Mouse (Mus musculus): ENCODE data around the gene Foxo3.
A peak's percentile ranks its signal among the peaks of the same experiment; 100 is the strongest.

The Foxo3 gene

DNA sequence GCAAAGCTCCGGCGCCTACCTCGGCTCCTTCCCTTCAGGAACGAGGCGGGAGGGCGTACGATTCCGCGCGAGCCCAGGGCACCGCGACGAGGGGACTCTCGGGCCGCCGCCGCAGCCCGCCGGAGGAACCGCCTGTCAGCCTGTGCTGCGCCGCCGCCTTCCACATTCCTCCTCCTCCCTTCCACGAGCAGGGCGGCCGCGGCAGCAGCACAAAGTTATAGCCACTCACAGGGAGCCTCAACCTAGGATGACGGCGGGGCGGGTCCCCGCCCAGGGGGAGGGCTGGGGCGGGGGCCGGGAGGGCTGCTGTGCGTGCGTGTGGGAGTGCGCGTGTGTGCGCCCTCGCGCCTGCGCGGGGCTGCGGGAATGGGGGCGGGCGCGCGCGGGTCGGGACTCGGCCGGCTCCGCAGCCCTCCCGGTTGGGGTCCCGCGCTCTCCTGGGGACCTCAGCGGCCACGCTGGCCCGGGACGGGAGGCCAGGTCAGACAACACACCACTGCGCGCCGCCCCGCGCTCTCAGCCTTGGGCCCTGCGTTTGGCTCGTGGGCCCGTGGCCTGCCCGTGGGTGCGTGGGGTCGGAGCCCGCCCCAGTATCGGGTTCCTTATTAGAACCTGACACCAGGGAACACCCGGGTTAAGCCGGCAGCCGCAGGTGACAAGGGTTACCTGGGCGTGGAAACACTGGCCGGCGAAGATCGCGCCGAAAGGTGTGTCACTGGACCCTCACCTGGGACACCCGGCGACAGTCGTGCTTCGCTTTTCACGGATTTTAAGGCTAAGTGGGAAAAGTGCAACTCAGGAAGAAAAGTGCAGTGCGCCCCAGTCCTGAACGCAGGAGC lies at the start of gene Foxo3:
Gene Foxo3 (minus strand): TSS at position 249 of the 839 bp plus-strand sequence.
- DNase-seq (ENCODE audit: low read depth) = no peak

DNA sequence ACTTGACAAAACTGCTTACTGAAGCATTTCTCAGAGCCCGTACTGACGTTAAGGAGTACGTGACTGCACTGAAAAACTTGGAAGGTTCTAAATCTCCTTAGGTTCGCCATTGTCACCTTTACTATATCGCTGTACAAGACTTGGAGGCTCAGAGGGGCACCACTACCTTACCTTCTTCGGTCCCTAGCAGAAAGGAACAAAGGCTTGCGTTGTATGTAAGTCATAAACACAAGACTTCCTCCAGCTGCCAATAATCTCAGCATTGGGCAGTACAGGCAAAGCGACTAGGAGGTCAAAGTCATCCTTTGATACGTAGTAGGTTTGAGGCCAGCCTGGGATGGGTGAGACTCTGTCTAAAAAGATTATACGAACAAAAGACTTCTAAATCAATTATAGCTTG lies 48.8 kb upstream of the Foxo3 start:
- DNase-seq (ENCODE audit: low read depth) = no peak

DNA sequence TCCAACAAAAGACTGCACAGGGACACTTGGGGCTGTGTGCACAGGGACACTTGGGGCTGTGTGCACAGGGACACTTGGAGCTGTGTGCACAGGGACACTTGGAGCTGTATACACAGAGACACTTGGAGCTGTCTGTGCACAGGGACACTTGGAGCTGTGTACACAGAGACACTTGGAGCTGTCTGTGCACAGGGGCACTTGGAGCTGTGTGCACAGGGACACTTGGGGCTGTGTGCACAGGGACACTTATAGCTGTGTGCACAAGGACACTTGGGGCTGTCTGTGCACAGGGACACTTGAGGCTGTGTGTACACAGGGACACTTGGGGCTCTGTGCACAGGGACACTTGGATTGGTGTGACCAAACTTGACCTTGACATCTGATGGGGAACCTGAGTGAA lies 47.4 kb upstream of the Foxo3 start:
- DNase-seq (ENCODE audit: low read depth) = no peak

DNA sequence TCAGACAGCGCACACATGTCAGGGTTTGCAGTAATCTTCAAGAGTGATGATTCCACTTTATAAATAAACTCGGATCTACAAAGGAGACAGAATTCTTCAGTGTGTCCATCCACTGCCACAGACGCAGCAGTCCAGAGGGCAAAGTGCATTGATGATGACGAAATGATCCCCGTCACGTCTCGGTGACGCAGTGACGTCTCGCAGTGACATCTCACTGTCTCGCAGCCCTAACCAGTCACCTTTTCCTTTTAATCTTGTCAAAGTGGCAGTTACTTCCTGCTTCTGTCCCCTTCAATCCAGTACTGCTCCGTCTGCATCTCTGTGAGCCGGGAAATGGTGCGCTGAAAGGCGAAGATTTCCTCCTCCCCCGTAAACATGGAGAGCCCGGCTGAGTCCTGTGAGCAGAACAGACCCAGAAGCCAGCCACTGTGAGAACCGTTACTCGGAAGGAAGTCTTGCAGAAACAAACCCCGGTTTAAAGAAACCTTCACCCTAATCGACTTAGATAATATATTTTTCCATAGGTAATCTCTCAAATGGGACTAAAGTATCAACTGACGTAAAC lies 36.7 kb upstream of the Foxo3 start:
- DNase-seq (ENCODE audit: low read depth) = no peak

DNA sequence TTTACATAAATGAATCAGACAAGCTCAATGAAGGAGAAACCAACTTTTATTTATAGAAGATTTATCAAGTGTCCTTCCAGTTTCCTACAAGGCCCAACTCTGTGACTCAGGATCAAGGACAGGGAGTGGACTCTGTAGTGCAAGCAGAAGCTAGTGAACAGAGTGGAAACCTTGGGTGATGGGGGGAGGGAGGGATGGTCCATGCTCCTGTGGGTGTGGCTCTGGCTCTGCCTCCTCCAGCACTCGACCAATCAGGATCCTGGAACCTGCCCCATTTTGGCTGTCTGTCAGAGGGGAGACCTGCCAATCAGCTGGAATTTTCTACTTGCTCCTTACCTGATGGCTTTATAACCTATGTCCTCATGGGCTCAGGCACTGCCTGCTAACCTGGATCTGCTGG lies 36.0 kb upstream of the Foxo3 start:
- DNase-seq (ENCODE audit: low read depth) = no peak

DNA sequence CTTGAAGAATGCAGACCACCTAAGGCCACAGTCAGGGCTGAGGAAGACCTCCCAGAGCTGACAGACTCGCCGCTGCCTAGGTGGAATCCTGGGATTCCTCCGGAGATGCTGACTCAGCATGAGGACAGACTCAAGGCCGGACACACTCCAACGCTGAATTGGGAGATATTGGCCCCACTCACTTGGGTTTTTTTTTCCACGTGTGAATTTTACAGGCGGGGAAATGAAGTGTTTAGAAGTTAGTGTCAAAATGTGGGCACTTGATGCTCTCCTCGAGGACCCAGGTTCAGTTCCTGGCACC lies 32.1 kb upstream of the Foxo3 start:
- DNase-seq (ENCODE audit: low read depth) = no peak

DNA sequence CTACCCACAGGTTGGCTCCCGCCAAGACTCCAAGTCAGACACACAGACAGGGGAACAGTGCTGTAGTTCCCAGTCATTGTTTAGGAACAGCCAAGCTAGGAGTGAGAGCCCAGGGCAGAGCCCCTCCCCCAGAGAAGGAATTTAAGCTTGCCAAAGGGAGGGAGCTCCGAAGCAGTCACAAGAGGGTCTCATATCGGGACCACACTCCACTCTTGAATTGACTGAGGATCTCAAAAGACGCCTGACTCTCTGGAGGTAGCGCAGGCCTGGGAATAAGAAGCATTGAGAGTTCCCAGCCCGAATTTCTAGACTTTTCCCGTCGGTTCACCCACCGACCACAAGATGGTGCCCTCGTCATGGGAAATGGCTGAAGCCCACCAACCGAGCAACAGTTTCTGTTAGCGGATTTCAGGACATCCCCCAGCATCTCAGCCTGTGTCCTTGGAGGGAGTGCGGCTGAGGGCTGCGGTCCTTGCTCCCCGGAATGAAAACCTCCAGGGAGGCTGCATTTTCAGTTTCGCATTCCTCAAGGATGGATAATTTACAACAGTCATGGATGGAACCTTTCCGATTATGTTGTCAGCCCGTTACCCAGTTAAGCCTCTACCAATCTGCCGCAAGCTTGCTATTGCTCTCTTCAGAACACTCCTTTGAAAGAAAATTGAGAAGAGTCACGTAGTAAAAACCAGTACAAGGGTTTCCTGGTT lies 31.6 kb upstream of the Foxo3 start:
- peak; percentile 52 for DNase-seq (ENCODE audit: low read depth)

DNA sequence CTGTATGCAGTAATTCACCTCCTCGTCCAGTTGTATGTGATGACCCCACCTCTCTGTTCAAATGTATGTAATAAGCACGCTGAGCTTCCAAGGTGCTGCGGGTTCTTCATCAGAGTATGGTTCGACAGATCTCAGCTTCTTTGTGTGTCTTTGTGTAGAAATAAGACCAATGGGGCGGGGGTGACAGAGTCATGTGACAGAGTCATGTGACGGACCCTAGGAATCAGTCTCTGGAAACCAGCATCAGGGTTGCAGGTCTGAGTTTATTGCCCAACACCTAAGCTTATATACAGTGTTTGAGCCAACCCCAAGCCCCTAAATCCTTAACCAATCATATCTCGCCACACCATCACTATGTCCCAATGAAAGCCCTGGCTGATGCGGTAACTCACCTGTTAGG lies 29.9 kb upstream of the Foxo3 start:
- no peak for DNase-seq (ENCODE audit: low read depth)

DNA sequence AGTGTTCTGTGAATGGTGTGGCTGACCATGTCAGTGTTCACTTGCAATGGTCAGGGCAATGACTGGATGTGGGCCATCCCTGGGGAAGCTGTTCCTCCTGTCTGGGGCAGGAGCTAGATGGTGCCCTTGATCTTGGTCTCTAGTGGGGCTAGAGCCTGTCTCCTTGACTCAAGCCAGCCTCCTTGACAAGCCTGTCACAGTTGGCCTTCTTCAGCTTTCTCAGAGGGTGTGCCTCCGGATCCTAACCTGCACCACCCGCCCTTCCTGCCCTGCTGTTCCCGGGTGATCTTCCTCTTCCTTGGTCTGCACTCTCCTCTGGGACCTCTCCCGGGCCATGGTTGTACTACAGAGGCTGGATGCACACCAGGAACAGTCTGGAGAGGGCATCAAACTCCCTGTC lies 24.2 kb upstream of the Foxo3 start:
- no peak for DNase-seq (ENCODE audit: low read depth)

DNA sequence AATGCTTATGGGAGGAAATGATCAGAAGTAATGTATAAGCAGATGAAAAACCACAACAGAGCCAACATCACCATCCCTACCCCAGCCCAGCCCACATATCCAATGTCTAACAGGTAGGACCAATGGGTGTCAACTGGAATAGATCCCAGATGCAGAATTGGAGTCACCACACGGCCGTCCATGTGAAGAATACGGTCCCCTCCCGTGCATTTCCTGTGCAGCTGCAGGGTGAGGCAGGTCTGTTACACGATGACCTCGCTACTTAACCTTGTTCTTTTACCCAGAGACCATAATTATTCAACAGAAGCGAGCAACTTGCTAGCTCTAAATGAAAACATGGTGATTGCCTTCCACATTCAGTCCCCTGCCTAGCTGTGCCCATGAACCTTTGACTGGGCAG lies 23.4 kb upstream of the Foxo3 start:
- no peak for DNase-seq (ENCODE audit: low read depth)

DNA sequence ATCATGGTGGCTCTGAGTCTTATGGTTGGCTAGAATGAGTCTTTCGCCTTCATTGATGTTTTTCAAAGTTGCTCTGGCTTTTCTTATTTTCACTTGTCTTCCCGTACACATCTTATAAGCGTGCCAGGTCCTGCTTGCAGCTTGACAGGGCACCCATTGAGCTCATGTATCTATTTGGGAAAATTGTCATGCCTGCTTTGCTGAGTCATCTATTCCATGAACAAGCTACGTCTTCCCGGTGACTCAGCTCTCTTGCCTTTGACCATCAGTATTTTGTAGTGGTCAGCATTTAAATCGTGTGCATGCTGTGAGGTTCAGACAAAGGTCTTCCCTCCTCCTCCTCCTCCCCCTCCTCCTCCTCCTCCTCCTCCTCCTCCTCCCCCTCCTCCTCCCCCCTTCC lies 22.9 kb upstream of the Foxo3 start:
- no peak for DNase-seq (ENCODE audit: low read depth)

DNA sequence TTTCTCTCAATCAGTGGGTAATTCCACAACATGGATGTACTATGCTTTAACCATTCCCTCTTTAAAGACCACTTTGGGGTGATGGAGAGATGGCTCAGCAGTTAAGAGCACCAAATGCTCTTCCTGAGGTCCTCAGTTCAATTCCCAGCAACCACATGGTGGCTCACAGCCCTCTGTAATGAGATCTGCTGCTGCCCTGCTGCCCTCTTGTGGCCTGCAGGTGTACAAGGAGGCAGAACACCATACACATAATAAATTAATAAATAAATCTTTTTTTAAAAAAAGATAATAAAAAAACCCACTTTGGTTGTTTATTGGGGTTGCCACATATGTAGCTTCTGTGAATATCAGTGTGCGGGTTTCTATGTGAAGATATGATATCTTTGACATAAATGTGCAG lies 21.4 kb upstream of the Foxo3 start:
- no peak for DNase-seq (ENCODE audit: low read depth)

DNA sequence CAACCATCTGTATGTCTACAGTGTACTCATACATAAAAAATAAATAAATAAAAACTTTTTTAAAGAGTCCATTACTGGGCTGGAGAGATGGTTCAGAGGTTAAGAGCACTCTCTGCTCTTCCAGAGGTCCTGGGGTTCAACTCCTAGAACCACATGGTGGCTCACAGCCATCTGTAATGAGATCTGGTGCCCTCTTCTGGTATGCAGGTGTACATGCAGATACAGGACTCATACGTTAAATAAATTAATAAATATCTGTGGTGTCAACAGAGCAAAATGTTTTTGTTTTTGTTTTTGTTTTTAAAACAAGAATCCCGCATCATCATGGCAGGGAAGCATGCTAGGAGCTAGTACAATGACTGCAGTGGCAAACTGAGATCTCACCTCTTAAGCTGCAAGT lies 20.6 kb upstream of the Foxo3 start:
- no peak for DNase-seq (ENCODE audit: low read depth)

DNA sequence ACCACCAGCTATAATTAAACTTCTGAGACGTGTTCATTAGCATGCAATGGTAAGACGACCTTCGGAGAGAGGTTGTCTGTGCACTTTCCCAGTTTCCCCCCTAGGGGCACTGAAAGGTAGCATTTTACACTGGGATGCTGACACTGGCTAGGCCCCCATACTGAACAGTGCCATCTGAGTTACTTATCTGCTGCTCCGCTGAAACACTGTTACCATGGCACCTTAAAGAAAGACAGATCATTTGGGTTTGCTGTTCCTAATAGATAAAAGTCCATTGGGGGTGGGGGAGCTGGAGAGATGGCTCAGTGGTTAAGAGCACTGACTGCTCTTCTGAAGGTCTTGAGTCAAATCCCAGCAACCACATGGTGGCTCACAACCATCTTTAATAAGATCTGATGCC lies 20.0 kb upstream of the Foxo3 start:
- DNase-seq (ENCODE audit: low read depth) = no peak

DNA sequence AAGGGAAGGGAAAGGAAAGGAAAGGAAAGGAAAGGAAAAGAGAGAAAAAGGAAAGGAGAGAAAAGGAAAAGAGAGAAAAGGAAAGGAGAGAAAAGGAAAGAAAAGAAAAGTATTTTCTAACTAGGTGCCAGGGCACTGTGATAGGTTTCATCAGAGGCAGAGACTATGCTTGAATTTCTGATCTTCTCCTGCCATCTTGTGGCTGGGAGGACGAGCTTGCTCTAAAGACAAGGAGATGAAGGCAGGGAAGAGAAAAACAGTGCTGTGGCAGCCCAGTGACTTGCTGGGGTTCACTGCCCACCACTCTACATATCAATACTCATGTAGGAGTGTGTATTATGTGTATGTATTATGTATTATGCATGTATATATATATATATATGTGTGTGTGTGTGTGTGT lies 18.5 kb upstream of the Foxo3 start:
- no peak for DNase-seq (ENCODE audit: low read depth)

DNA sequence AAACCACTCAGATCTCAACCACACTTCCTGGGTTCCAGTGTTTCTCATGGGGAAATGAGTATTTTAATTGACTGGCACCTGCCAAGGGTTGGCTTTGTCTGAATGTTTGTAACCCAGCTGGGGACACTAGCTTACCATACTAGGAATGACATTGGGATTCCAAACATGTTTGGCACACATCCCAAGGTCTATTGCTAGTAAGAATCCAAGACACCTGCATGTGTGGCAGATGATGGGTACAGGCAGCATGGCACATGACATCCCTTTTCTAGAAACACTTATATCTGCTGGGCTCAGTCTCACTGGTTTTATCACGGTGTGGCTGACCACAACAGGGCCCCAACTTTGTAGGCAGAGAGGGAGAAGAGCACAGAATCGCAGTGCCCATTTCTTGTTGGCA lies 17.8 kb upstream of the Foxo3 start:
- DNase-seq (ENCODE audit: low read depth) = no peak

DNA sequence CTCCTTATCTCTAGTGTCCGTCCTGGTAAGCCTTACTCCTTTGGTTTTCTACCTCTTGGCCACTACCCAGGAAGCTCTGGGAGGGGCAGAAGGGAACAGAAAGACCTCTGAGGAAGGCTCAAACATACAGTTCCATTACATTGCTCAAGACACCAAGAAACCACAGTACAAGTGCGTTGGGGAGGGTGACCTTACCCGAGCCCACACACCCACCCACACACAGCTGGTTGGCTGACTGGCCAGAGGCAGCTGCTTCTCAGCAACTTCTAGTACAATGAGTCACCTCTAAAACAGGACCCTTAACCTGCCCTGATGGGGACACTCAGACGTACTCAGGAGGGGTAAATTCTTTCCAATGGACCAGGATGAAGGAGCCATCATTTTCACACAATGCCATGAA lies 17.3 kb upstream of the Foxo3 start:
- no peak for DNase-seq (ENCODE audit: low read depth)

DNA sequence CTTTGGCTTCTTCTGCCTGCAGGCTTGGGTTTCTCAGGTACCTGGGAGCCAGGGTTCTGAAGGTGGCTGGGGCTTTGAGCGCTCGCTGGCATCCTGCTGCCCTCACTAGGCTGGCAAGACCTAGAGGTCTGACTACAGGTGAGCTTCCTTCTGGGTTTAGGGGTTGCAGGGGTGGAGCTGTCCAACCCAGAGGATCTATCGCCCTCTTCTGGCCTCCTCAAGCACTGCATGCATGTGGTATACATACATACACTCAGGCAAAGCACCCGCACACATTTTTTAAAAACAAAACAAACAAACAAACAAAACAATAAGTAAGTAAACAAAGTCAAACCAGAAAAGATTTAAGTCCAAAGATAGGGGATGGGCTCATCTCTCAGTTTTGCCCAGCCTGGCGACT lies 14.8 kb upstream of the Foxo3 start:
- no peak for DNase-seq (ENCODE audit: low read depth)

DNA sequence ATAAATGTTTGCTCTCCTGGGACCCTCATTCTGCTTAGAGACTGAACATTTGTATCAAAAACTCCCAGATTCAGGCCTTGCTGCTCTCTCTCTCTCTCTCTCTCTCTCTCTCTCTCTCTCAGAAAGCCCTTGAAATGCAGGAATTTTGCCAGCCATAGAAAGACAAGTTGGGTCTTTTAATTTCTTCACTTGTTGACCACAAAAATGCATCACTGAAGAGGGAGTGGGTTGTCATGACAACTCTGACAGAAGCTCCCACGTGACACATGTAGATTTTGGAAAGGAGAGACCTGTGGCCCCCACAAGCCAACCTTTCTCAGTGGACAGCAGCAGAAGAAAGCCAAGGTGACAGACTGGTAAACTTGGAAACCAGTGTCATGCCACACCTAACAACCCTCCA lies 11.1 kb upstream of the Foxo3 start:
- DNase-seq (ENCODE audit: low read depth) = no peak

DNA sequence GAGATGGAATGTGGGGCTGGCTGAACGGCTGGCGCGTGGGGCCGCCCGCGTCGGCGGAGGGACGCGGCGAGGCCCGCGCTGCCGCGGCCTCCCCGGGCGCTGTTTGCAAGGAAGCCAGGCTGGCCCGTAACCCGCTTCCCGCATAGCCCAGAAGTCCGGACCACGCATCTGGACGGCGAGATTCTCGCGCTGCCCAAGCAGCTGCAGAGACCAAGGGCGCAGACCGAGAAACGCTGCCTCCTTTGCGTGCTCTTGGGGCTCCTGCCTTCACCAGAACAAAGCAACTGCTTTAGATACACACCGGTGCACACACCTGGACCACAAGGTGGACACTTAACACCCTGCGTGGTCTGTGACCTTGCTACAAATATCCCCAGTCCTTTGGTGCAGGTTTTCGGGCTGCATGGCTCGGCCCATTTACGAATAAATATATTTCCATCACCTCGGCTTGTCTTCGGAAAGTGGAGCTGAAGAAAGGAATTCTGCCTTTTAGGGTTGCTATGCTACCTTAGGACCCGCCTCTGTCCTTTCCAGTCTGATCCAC lies 1.8 kb upstream of the Foxo3 start:
- DNase-seq (ENCODE audit: low read depth) = no peak

DNA sequence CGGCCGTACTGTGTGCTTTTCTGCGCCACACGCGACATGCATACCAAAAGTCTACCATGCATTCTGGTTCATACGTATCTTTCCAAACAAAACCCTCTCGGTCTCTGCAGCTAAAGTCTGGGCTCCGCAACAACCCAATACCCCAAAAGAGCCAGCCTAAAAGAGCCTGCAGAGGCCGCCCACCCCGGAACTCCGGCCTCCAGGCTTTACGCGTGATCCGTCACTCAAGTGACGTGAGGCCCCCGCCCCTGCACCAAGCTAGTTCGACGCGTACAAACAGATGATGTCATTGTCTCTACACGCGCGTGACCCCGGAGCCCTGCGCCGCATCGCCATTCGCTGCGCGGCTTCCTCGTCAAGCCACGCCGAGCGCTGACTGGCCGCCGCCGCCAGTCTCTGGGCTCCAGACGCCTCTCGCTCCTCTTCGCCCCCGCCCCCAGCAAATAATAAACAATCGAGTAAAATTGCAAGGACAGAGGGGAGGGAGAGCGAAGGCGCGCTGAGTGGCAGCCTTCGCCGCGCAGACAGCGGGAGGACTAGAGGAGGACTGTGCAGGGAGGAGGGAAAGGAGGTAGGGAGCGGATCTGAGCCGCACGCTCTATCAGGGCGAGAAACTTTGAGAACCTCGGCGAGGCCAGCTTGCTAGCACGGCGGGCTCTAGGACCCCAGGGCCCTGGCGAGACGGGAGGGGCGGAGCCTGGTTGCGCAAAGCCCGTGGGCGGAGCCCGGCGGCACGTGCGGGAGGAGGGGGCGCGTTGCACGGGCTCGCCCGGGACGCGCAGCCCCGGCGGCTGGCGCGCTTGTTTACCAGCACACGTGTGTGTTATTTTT lies 1.1 kb upstream of the Foxo3 start:
- peak; percentile 98 for DNase-seq (ENCODE audit: low read depth)

DNA sequence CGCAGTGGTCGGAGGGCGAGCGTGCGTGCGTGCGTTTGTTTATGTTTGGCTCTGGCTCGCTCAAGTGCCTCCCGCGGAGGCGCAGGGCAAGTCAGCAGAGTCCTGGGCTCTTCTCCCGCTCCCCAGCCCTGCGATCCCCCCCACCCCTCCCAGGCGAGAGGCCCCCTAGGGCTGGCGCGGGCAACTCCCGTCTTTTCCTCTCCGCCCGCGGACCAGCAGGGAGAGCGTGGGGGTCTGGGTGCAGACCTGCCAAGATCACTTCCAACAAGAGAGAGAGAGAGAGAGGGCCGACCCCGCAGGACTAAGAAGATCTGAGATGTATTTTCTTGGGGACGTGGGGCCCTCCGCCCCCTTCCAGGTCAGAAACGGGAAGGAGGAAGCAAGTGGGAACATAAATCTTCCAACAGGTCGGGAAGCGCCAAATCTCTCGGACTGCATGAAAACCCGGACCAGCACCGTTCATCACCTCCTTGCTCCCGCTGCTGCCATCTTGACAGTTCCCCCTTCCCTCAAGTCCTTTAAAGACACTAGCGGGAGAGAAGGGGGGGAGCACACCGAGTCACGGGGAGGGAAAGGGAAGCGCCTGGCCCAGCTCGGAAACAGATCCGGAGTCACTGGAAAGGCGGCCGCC lies 569 bp downstream of the Foxo3 start:
- DNase-seq (ENCODE audit: low read depth) = no peak

Data from c-Kit-positive CD71-negative TER-119-negative erythroid progenitor cells, embryonic 14.5 days (primary cell).